Mouse (Mus musculus): ENCODE measurements at regions not wholly inside any gene's neighbourhood (a gene's known extent, or its start where the extent isn't known, plus 50 kb on each side); places are given as distances from the start of the nearest gene placed in this dataset.

- Histone ChIP-seq H3K4me3 (ENCODE audit: low read depth, low read length) (no peak overlapping the region), H3K9ac (replicated peaks; ENCODE audit: low read depth, low read length) (no peak overlapping the region), H3K36me3 (ENCODE audit: control insufficient read depth, insufficient read depth, low read length) (no peaks in the 10 kb centered on the region), H3K27me3 (ENCODE audit: control insufficient read depth, insufficient read depth, low read length) (no peaks in the 10 kb centered on the region), H3K4me2 (ENCODE audit: low read depth, low read length) (no peak overlapping the region), H3K27ac (ENCODE audit: low read depth, low read length) (peak overlapping the region; percentile 22; the same call in 1 of the 2 replicates), H3K4me1 (ENCODE audit: control insufficient read depth, insufficient read depth, low read length) (no peaks in the 10 kb centered on the region), H3K9me3 (ENCODE audit: control insufficient read depth, low read length) (no peaks in the 10 kb centered on the region)
- peak; percentile 91 for ATAC-seq (ENCODE audit: low read depth)
These were observed 57.0 kb downstream of the Amd2 start for GRCm38 (mm10) chr10:35654548-35655180.

GRCm38 (mm10) chr10:35649930-35650329 is 61.8 kb downstream of the Amd2 start:
- no peaks in the 10 kb centered on the region for H3K36me3 ChIP-seq (ENCODE audit: control insufficient read depth, insufficient read depth, low read length)
- H3K4me2 ChIP-seq (ENCODE audit: low read depth, low read length), result no peak overlapping the region
- ATAC-seq (ENCODE audit: low read depth), result no peak
- WGBS, result 50% methylated on average over 2 of the region's 2 CpGs
- H3K9ac ChIP-seq (replicated peaks; ENCODE audit: low read depth, low read length), result no peak overlapping the region
- no peaks in the 10 kb centered on the region for H3K27me3 ChIP-seq (ENCODE audit: control insufficient read depth, insufficient read depth, low read length)
- no peak overlapping the region for H3K4me3 ChIP-seq (ENCODE audit: low read depth, low read length)
- no peak overlapping the region for H3K27ac ChIP-seq (ENCODE audit: low read depth, low read length)
- no peaks in the 10 kb centered on the region for H3K4me1 ChIP-seq (ENCODE audit: control insufficient read depth, insufficient read depth, low read length)
- no peaks in the 10 kb centered on the region for H3K9me3 ChIP-seq (ENCODE audit: control insufficient read depth, low read length)

- no peak overlapping the region for H3K4me2 ChIP-seq (ENCODE audit: low read depth, low read length)
- H3K9me3 ChIP-seq (ENCODE audit: control insufficient read depth, low read length), result no peaks in the 10 kb centered on the region
- no peaks in the 10 kb centered on the region for H3K4me1 ChIP-seq (ENCODE audit: control insufficient read depth, insufficient read depth, low read length)
- H3K4me3 ChIP-seq (ENCODE audit: low read depth, low read length), result no peak overlapping the region
- ATAC-seq (ENCODE audit: low read depth), result no peak
- H3K36me3 ChIP-seq (ENCODE audit: control insufficient read depth, insufficient read depth, low read length), result no peaks in the 10 kb centered on the region
- H3K27ac ChIP-seq (ENCODE audit: low read depth, low read length), result no peak overlapping the region
- WGBS, result 98% methylated on average over 1 of the region's 1 CpGs
- H3K27me3 ChIP-seq (ENCODE audit: control insufficient read depth, insufficient read depth, low read length), result no peaks in the 10 kb centered on the region
- H3K9ac ChIP-seq (replicated peaks; ENCODE audit: low read depth, low read length), result no peak overlapping the region
These were observed 90.8 kb downstream of the Amd2 start for GRCm38 (mm10) chr10:35620853-35621252.

GRCm38 (mm10) chr10:35586251-35586650 is 125.4 kb downstream of the Amd2 start:
- H3K36me3 ChIP-seq (ENCODE audit: control insufficient read depth, insufficient read depth, low read length), result no peaks in the 10 kb centered on the region
- no peaks in the 10 kb centered on the region for H3K27me3 ChIP-seq (ENCODE audit: control insufficient read depth, insufficient read depth, low read length)

More at GRCm38 (mm10) chr10:35586251-35586650, 125.4 kb downstream of the Amd2 start:
- WGBS, result 86% methylated on average over 1 of the region's 1 CpGs
- no peak overlapping the region for H3K4me3 ChIP-seq (ENCODE audit: low read depth, low read length)
- no peaks in the 10 kb centered on the region for H3K9me3 ChIP-seq (ENCODE audit: control insufficient read depth, low read length)
- no peak overlapping the region for H3K9ac ChIP-seq (replicated peaks; ENCODE audit: low read depth, low read length)
- no peak for ATAC-seq (ENCODE audit: low read depth)
- no peak overlapping the region for H3K27ac ChIP-seq (ENCODE audit: low read depth, low read length)
- H3K4me2 ChIP-seq (ENCODE audit: low read depth, low read length), result no peak overlapping the region
- H3K4me1 ChIP-seq (ENCODE audit: control insufficient read depth, insufficient read depth, low read length), result no peaks in the 10 kb centered on the region

Data from neural tube, embryonic 14.5 days (tissue).